Mouse (Mus musculus) urinary bladder, adult 2 months (tissue): ENCODE results near the gene Slc38a2. TPM values are rescaled to one million over a fixed set of nuclear protein-coding genes. Genes with fewer than 3 reads are reported as not detected.

Source experiments
- DNase-seq: peaks from one replicate; pipeline ENCODE4 v3.0.0; 2022; ENCODE audit warnings: low spot score
- polyA plus RNA-seq: library from polyadenylated mRNA; depleted of rRNA; stranded (reverse); fragments of >200 nt; gene quantifications from 2 replicates; pipeline ENCODE4 v1.2.3, GENCODE M21; 2012

Gene Slc38a2
- polyA plus RNA-seq, 1 experiment = 89.3 TPM

GRCm38 (mm10) chr15:96695455-96696421, 3.8 kb downstream of the Slc38a2 start:
- no peak for DNase-seq

- DNase-seq = no peak
These were observed 4.5 kb downstream of the Slc38a2 start for GRCm38 (mm10) chr15:96694988-96695387.

GRCm38 (mm10) chr15:96693688-96694087, 5.8 kb downstream of the Slc38a2 start:
- no peak for DNase-seq

- DNase-seq = no peak
These were observed 7.1 kb downstream of the Slc38a2 start for GRCm38 (mm10) chr15:96692401-96692800.

- DNase-seq = no peak
These were observed 8.1 kb downstream of the Slc38a2 start for GRCm38 (mm10) chr15:96691381-96691780.

GRCm38 (mm10) chr15:96690829-96691228, 8.7 kb downstream of the Slc38a2 start:
- DNase-seq = no peak

- no peak for DNase-seq
These were observed 9.6 kb downstream of the Slc38a2 start for GRCm38 (mm10) chr15:96689919-96690318.

- DNase-seq = no peak
These were observed 10.7 kb downstream of the Slc38a2 start for GRCm38 (mm10) chr15:96688784-96689318.

GRCm38 (mm10) chr15:96688036-96688435, 11.5 kb downstream of the Slc38a2 start:
- no peak for DNase-seq

- no peak for DNase-seq
These were observed 12.2 kb downstream of the Slc38a2 start for GRCm38 (mm10) chr15:96687366-96687765.

GRCm38 (mm10) chr15:96686201-96687159, 13.1 kb downstream of the Slc38a2 start:
- no peak for DNase-seq

- DNase-seq = no peak
These were observed 14.3 kb downstream of the Slc38a2 start for GRCm38 (mm10) chr15:96685273-96685672.

GRCm38 (mm10) chr15:96684132-96684830, 15.2 kb downstream of the Slc38a2 start:
- no peak for DNase-seq

- no peak for DNase-seq
These were observed 20.4 kb downstream of the Slc38a2 start for GRCm38 (mm10) chr15:96678871-96679773.

GRCm38 (mm10) chr15:96676518-96676917, 23.0 kb downstream of the Slc38a2 start:
- DNase-seq = no peak

- no peak for DNase-seq
These were observed 23.8 kb downstream of the Slc38a2 start for GRCm38 (mm10) chr15:96675744-96676143.

- DNase-seq = no peak
These were observed 24.5 kb downstream of the Slc38a2 start for GRCm38 (mm10) chr15:96675055-96675454.

- no peak for DNase-seq
These were observed 25.4 kb downstream of the Slc38a2 start for GRCm38 (mm10) chr15:96674089-96674488.

GRCm38 (mm10) chr15:96669721-96670120, 29.8 kb downstream of the Slc38a2 start:
- no peak for DNase-seq

- DNase-seq = no peak
These were observed 32.9 kb downstream of the Slc38a2 start for GRCm38 (mm10) chr15:96666663-96667062.
